Mouse (Mus musculus) kidney, embryonic 15.5 days (tissue): ENCODE data around the gene Pik3r6. TPM values are rescaled to one million over a fixed set of nuclear protein-coding genes. Genes with fewer than 3 reads are reported as not detected.

Source experiments
- ATAC-seq: fragments of 200-750 bp; cut with Nextera tagmentation; replicated peaks from 2 replicates; pipeline ENCODE4 v1.8.0; 2017; ENCODE audit warnings: moderate TSS enrichment; ENCODE audit not compliant: low FRiP score
- H3K27ac ChIP-seq: fragments of 300-500 bp; sonication (generic); 2 replicates; pipeline ENCODE4 v1.5.1; 2015; ENCODE audit warnings: mild to moderate bottlenecking, inconsistent platforms
- H3K27me3 ChIP-seq: fragments of 300-500 bp; sonication (generic); 2 replicates; pipeline ENCODE4 v1.6.1; 2015; ENCODE audit warnings: inconsistent platforms
- H3K36me3 ChIP-seq: fragments of 300-500 bp; sonication (generic); 2 replicates; pipeline ENCODE4 v1.6.1; 2015; ENCODE audit warnings: inconsistent platforms
- H3K4me1 ChIP-seq: fragments of 300-500 bp; sonication (generic); 2 replicates; pipeline ENCODE4 v1.6.1; 2015; ENCODE audit warnings: inconsistent platforms
- H3K4me2 ChIP-seq: fragments of 300-500 bp; sonication (generic); 2 replicates; pipeline ENCODE4 v1.6.1; 2015; ENCODE audit warnings: moderate library complexity, mild to moderate bottlenecking, inconsistent platforms
- H3K4me3 ChIP-seq: fragments of 300-500 bp; sonication (generic); replicated peaks from 2 replicates; pipeline ENCODE4 v1.5.1; 2015; ENCODE audit warnings: mild to moderate bottlenecking, inconsistent platforms
- H3K9ac ChIP-seq: fragments of 300-500 bp; sonication (generic); 2 replicates; pipeline ENCODE4 v1.6.1; 2015; ENCODE audit warnings: mild to moderate bottlenecking, inconsistent platforms
- H3K9me3 ChIP-seq: fragments of 300-500 bp; sonication (generic); replicated peaks from 2 replicates; pipeline ENCODE4 v1.6.1; 2016; ENCODE audit warnings: inconsistent platforms
- WGBS: fragments of 180-500 bp; shearing (Covaris S2); methylation state at CpG from one replicate; pipeline ENCODE4 v1.1.7; 2015; ENCODE audit warnings: mixed read lengths; 5-methylcytosine and 5-hydroxymethylcytosine counted together
- polyA plus RNA-seq: library from polyadenylated mRNA; unstranded; fragments of >200 nt; fragmentation: Nextera tagmentation; extraction: Ambion mirVana; gene quantifications from 2 replicates; pipeline ENCODE4 v1.2.1, GENCODE M21; 2015

Gene Pik3r6
- 4.4 and 5.6 TPM in 2 replicates for polyA plus RNA-seq

DNA sequence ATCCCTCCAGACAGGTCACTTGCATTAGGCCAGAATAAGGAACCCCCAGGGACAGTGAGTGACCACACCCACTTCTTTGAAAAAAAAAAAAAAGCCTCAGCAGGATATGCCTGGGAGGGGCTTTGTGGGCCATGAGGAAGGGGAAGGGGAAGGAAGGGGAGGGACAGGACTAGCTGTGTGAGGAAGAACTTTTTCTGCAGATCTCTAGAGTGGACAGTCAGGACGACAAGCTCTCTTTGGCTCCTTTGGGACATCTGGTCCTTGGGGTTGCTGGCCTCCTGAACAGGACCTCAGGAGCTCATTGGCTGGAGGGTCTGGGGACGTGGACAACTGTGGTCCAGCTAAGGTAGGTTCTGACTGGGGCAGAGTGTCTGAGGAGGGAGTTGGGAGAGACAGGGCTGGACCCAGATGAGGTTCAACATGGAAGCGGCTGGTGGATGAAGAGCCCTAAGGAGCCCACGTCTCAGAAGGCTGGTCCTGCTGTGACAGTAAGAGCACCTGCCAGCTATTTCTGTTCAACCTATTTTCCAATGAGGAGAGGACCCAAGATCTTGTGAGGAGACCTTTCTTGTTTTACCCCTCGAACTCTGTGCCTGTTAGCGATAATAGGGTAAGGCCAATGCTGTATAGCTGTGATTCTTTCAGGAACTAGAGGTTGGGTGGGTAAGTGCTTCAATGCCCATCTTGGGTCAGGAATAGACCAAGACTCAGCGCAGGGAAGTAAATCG lies at the start of gene Pik3r6:
Pik3r6 (plus strand) TSS at position 118 of the 728 bp plus-strand sequence.
- Histone ChIP-seq H3K9me3 (no peaks in the 10 kb centered on the region), H3K4me2 (peak within 1 kb of the TSS; percentile 45), H3K4me1 (peaks cover 9% of the 10 kb centered on the region), H3K9ac (no peak within 1 kb of the TSS), H3K4me3 (peak within 1 kb of the TSS; percentile 27), H3K27me3 (no peaks in the 10 kb centered on the region), H3K27ac (no peak within 1 kb of the TSS), H3K36me3 (no peaks in the 10 kb centered on the region)
- ATAC-seq: no peak
- WGBS: 83% methylated on average over 8 of the region's 8 CpGs

GRCm38 (mm10) chr11:68453301-68453700 lies 49.5 kb upstream of the Pik3r6 start:
- Histone ChIP-seq H3K9me3 (no peaks in the 10 kb centered on the region), H3K9ac (no peak overlapping the region), H3K4me2 (no peak overlapping the region), H3K4me1 (peaks cover 12% of the 10 kb centered on the region), H3K27me3 (no peaks in the 10 kb centered on the region), H3K4me3 (no peak overlapping the region), H3K36me3 (no peaks in the 10 kb centered on the region), H3K27ac (no peak overlapping the region)
- WGBS: 67% methylated on average over 6 of the region's 6 CpGs
- no peak for ATAC-seq

- Histone ChIP-seq H3K4me1 (no peaks in the 10 kb centered on the region), H3K27ac (no peak overlapping the region), H3K27me3 (0 out of 2 replicates have a peak, but pooled peaks cover 3% of the 10 kb centered on the region), H3K9ac (no peak overlapping the region), H3K36me3 (no peaks in the 10 kb centered on the region), H3K4me3 (no peak overlapping the region), H3K4me2 (no peak overlapping the region), H3K9me3 (no peaks in the 10 kb centered on the region)
- ATAC-seq: no peak
- WGBS: 79% methylated on average over 8 of the region's 8 CpGs
These were observed 44.7 kb upstream of the Pik3r6 start for GRCm38 (mm10) chr11:68458086-68458485.

DNA sequence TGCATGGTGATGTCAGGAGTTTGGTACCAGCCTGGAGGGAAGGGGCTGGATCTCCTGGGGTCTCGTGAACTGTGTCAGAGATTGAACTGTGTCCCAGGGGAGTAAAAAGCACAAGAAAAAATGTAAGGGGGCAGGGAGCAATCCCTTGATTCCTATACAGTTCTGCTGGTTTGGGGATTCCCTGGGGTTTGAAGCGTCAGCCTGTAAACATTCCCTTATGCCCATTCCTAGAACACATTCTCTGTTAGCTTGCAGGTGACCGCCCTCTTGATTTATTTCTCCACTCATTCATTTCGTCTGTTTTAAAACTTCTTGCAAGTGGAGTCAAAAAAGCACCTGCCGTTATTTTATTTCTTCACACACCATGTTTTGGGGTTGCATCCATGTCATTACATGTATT lies 43.8 kb upstream of the Pik3r6 start:
- ATAC-seq: no peak
- no peak overlapping the region for H3K4me2 ChIP-seq
- no peaks in the 10 kb centered on the region for H3K36me3 ChIP-seq
- WGBS: 75% methylated on average over 5 of the region's 5 CpGs
- H3K4me3 ChIP-seq: no peak overlapping the region
- 0 out of 2 replicates have a peak, but pooled peaks cover 3% of the 10 kb centered on the region for H3K27me3 ChIP-seq
- no peak overlapping the region for H3K27ac ChIP-seq
- no peaks in the 10 kb centered on the region for H3K9me3 ChIP-seq
- H3K9ac ChIP-seq: no peak overlapping the region
- no peaks in the 10 kb centered on the region for H3K4me1 ChIP-seq

GRCm38 (mm10) chr11:68459486-68459885 lies 43.3 kb upstream of the Pik3r6 start:
- no peak overlapping the region for H3K27ac ChIP-seq
- no peak overlapping the region for H3K4me2 ChIP-seq
- ATAC-seq: no peak
- H3K4me3 ChIP-seq: no peak overlapping the region
- 83% methylated on average over 5 of the region's 5 CpGs for WGBS
- 0 out of 2 replicates have a peak, but pooled peaks cover 3% of the 10 kb centered on the region for H3K27me3 ChIP-seq
- no peak overlapping the region for H3K9ac ChIP-seq
- no peaks in the 10 kb centered on the region for H3K9me3 ChIP-seq
- H3K36me3 ChIP-seq: no peaks in the 10 kb centered on the region
- H3K4me1 ChIP-seq: no peaks in the 10 kb centered on the region

- whole genome bisulfite sequencing: 76% methylated on average over 3 of the region's 3 CpGs
- no peak overlapping the region for H3K27ac ChIP-seq
- H3K4me3 ChIP-seq: no peak overlapping the region
- no peaks in the 10 kb centered on the region for H3K4me1 ChIP-seq
- no peaks in the 10 kb centered on the region for H3K36me3 ChIP-seq
- H3K9me3 ChIP-seq: no peaks in the 10 kb centered on the region
- H3K4me2 ChIP-seq: no peak overlapping the region
- ATAC-seq: no peak
- H3K27me3 ChIP-seq: 0 out of 2 replicates have a peak, but pooled peaks cover 3% of the 10 kb centered on the region
- H3K9ac ChIP-seq: no peak overlapping the region
These were observed 40.1 kb upstream of the Pik3r6 start for GRCm38 (mm10) chr11:68462716-68463115.

DNA sequence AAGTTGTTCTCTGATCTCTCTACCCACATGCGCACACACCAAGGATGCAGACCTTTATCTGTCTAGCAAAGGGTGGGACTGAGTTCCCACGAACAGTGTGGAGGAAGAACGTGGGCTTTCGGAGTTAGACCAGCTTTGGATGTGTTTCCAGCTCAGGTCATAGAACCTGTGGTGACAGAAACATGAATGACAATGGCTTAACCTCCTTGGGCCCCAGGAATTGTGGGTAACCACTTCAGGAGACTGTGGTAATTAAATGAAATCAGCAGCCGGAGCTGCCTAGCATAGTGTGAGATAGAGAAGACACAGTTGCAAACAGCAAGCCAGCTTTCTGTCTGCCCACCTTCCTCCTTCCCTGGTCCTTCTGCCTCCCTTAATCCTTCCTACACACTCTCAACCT lies 38.6 kb upstream of the Pik3r6 start:
- ATAC-seq: no peak
- H3K27me3 ChIP-seq: 0 out of 2 replicates have a peak, but pooled peaks cover 3% of the 10 kb centered on the region

GRCm38 (mm10) chr11:68465090-68465489 lies 37.7 kb upstream of the Pik3r6 start:
- Histone ChIP-seq H3K4me1 (no peaks in the 10 kb centered on the region), H3K27me3 (0 out of 2 replicates have a peak, but pooled peaks cover 3% of the 10 kb centered on the region), H3K4me2 (no peak overlapping the region), H3K9me3 (no peaks in the 10 kb centered on the region), H3K36me3 (no peaks in the 10 kb centered on the region), H3K9ac (no peak overlapping the region), H3K4me3 (no peak overlapping the region), H3K27ac (no peak overlapping the region)
- WGBS: 57% methylated on average over 2 of the region's 2 CpGs
- ATAC-seq: no peak

More for the DNA sequence above, 38.6 kb upstream of the Pik3r6 start:
- H3K36me3 ChIP-seq: no peaks in the 10 kb centered on the region
- no peaks in the 10 kb centered on the region for H3K9me3 ChIP-seq
- WGBS: 81% methylated on average over 5 of the region's 5 CpGs
- no peak overlapping the region for H3K27ac ChIP-seq
- no peaks in the 10 kb centered on the region for H3K4me1 ChIP-seq
- H3K4me3 ChIP-seq: no peak overlapping the region
- no peak overlapping the region for H3K4me2 ChIP-seq
- no peak overlapping the region for H3K9ac ChIP-seq

DNA sequence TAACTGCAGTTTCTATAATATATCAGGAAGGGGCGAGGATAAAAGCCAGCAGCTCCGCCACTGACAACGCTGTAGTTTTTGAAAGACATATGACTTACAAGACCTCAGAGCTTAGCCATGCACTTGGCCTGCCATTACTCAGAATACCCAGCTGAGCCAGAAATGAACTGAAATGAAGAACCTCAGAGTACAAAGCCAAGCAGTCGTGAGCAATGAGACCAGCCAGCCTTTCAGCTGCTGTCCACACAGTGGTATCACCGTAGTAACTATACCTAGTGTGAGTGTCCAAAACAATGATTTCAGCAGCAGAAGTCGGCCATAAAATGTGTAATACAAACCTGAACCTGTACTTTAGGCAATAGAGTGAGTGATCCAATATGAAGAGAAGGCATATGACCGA lies 35.4 kb upstream of the Pik3r6 start:
- no peak overlapping the region for H3K4me2 ChIP-seq
- H3K4me3 ChIP-seq: no peak overlapping the region
- ATAC-seq: no peak
- H3K9ac ChIP-seq: no peak overlapping the region
- no peak overlapping the region for H3K27ac ChIP-seq
- 81% methylated on average over 7 of the region's 7 CpGs for WGBS
- H3K36me3 ChIP-seq: no peaks in the 10 kb centered on the region
- no peaks in the 10 kb centered on the region for H3K9me3 ChIP-seq
- no peaks in the 10 kb centered on the region for H3K4me1 ChIP-seq
- H3K27me3 ChIP-seq: no peaks in the 10 kb centered on the region

DNA sequence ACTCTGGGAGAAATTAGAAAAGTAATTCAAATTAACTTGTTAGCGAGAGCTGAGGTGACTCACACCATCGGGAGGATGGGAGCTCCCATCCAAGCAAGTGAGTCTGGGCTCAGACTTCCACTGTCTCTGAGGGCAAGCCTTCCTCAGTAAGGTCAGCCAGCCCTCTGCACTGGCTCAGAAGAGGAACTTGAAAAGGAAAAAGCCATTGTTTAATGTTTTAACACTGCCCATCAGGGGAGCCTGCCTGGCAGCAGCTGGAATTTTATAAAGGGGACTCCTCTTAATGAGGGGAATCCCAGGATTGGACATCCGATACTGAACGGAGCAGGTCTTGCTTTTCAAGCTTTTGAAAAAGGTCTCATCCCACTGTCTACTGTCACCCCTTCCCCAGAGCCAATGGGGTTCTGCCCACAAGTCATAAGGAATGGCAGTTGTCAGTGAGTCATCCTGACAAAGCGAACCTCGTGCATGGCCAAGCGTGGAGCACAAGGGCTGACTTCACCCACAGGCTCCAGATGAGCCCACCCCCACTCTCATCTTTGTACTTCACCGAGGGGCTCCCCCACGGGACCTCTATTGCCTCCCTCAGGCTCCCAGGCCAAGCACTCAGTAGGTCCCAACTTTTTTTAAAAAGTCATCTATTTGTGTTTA lies 34.7 kb upstream of the Pik3r6 start:
- Histone ChIP-seq H3K9me3 (no peaks in the 10 kb centered on the region), H3K27me3 (no peaks in the 10 kb centered on the region), H3K4me3 (no peak overlapping the region), H3K9ac (no peak overlapping the region), H3K27ac (no peak overlapping the region), H3K4me2 (no peak overlapping the region), H3K4me1 (no peaks in the 10 kb centered on the region), H3K36me3 (no peaks in the 10 kb centered on the region)
- no peak for ATAC-seq
- 63% methylated on average over 9 of the region's 9 CpGs for WGBS

DNA sequence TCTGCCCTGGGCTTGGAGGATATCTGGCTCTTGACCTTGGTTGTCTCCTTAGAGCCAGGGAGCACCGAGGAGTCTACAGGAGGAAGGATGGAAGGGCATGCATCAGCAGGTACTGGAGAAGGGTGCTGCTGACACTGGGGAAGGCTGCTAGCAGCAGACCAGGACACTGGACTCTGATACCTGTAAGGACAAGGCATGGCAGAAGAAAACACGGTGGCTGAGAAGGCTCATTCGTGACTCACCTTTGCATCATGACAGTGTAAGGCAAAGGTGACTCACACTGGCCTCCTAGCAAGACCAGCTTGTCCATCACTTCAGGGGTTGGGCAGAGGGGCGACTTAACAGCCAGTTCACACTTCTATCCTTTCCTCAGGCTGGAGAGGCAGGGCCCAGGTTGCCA lies 33.9 kb upstream of the Pik3r6 start:
- Histone ChIP-seq H3K36me3 (no peaks in the 10 kb centered on the region), H3K4me3 (no peak overlapping the region), H3K4me1 (no peaks in the 10 kb centered on the region), H3K27ac (no peak overlapping the region), H3K9ac (no peak overlapping the region), H3K4me2 (no peak overlapping the region), H3K9me3 (no peaks in the 10 kb centered on the region), H3K27me3 (no peaks in the 10 kb centered on the region)
- WGBS: 73% methylated on average over 4 of the region's 4 CpGs
- ATAC-seq: no peak

DNA sequence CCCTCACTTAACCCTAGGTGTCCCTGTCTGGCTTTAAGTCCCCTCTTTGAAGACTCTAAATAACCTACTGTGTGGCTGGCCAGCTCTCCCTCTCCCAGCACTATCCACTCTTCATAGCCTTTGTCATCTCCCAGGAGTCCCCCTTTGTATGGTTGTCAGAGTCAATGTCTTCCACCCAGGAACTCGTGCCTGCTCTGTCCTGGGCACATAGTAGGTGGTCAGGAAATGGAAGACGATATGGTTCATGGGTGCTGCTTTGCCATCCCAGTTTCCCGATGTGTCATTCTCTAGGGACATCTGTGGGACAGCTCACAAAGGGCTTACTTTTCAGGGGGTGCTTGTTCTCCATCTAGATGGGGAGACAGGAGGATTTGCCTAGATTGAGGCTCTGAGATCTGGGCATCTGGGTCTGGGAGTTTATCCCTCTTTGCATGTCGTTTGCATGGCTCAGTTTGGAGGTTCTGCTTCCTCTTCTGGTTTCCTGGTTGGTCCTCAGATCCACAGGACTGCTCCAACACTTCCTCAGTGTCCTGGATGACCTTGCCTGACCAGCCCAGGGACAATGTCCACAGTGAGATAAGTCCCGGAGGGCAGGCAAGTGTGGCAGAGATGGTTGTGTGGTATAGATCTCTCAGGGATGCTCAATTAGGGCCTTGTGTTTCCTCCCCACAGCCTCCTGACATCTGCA lies 30.5 kb upstream of the Pik3r6 start:
- H3K4me3 ChIP-seq: no peak overlapping the region
- no peak overlapping the region for H3K9ac ChIP-seq
- H3K27ac ChIP-seq: no peak overlapping the region
- H3K27me3 ChIP-seq: no peaks in the 10 kb centered on the region
- no peaks in the 10 kb centered on the region for H3K36me3 ChIP-seq
- no peaks in the 10 kb centered on the region for H3K4me1 ChIP-seq
- 81% methylated on average over 5 of the region's 5 CpGs for WGBS
- no peaks in the 10 kb centered on the region for H3K9me3 ChIP-seq
- H3K4me2 ChIP-seq: no peak overlapping the region
- no peak for ATAC-seq
